Mouse (Mus musculus): ENCODE results near the gene Srsf2. TPM values are rescaled to one million over a fixed set of nuclear protein-coding genes. Genes with fewer than 3 reads are reported as not detected.

Gene Srsf2
- total RNA-seq, 2 experiments from 2014 or later, result 150 to 158 TPM

DNA sequence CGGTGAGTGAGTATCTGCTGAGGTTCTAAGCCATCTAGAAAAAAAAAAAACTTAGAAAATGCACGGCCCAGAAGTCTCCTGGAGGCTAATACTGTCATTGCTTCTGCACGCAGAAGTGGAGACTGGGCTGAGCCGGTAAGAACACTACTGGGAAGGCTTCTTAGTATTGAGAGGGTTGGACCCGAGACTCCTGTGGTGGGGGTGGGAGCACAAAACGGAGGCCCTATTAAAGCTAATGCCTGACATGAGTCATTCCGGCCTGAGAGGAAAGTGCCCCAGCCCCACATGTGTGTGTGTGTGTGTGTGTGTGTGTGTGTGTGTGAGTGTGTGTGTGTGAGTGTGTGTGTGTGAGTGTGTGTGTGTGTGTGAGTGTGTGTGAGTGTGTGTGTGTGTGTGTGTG lies 45.8 kb downstream of the Srsf2 start:
- intact Hi-C loops (cut with DNase I), result loop anchor here (10.0 kb wide), 1 partner anchor 302 kb away; no protein-coding TSS in a partner anchor
- no peak for DNase-seq (ENCODE audit: extremely low spot score in 1 of 2, low spot score in 2 of 2)
- H3K4me3 ChIP-seq, result no peak overlapping the region
- no peak overlapping the region for H3K27ac ChIP-seq
- TF ChIP-seq CTCF (IDR thresholded peaks at IDR 0.05), result no peak

DNA sequence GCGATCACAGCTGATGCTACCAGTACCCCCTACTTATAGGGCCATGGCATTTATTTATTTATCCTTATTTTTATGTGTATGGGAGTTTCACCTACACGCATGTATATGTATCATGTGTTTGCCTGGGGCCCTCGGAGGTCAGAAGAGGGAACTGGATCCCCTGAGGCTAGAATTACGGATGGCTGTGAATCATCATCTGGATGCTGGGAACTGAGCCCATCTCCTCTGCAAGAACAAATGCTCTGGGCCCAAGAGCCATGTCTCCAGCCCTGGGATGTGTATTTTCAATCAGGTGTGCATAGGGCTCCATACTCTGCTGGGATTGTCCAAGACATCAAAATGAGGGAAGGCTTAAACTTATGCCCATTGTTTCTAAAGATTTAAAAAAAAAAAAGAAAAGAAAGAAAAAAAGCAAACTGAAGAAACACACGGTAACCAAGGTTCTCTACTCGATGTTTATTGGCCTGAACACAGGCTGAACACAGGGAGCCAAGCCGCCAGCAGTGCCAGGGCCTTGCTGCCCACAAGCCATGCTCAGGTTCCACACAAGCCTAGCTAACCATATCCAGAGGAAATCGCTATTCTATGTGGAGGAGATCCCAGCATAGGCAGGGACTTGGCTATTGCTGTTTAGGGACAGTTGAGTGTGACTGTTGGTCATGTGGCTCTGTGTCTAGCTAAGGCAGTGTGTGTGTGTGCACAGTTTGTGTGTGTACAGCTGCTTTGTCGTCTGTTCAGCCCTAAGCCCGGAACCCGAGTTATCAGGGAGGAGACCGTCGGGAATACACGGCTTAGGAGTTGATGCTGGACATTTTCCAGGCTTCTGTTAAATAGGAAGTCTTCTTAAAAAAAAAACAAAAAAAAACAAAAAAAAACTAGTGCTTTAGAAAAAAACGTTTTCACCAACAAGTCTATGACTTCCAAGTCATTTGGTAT lies 46.5 kb downstream of the Srsf2 start:
- no peak for TF ChIP-seq CTCF (IDR thresholded peaks at IDR 0.05)
- no peak for DNase-seq (ENCODE audit: extremely low spot score in 1 of 2, low spot score in 2 of 2)
- H3K4me3 ChIP-seq, result no peak overlapping the region
- H3K27ac ChIP-seq, result no peak overlapping the region
- intact Hi-C loops (cut with DNase I), result loop anchor here (10.0 kb wide), 1 partner anchor 302 kb away; no protein-coding TSS in a partner anchor

DNA sequence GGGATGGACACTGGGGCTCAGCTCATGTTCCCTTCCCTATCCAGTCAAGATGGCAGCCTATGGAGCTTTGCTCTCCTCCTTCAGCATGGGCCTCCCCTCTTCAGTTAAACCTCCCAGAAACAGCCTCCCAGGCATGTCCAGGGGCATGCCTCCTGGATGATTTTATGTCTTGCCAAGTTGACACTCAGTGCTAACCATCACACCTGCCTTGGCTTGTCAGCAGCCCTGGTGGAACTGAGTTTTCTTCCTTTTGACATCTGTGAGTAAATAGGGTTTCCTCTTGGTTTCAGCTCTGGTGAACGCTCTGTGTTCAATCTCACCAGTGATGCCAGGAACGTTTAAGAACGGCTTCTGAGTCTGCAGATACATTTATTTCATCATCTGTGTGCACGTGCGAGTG lies 50.2 kb downstream of the Srsf2 start:
- Histone ChIP-seq H3K27ac (no peak overlapping the region), H3K4me3 (no peak overlapping the region)
- no peak for TF ChIP-seq CTCF (IDR thresholded peaks at IDR 0.05)
- intact Hi-C loops (cut with DNase I), result loop anchor here (10.0 kb wide), 1 partner anchor 298 kb away; no protein-coding TSS in a partner anchor
- DNase-seq (ENCODE audit: extremely low spot score in 1 of 2, low spot score in 2 of 2), result no peak

DNA sequence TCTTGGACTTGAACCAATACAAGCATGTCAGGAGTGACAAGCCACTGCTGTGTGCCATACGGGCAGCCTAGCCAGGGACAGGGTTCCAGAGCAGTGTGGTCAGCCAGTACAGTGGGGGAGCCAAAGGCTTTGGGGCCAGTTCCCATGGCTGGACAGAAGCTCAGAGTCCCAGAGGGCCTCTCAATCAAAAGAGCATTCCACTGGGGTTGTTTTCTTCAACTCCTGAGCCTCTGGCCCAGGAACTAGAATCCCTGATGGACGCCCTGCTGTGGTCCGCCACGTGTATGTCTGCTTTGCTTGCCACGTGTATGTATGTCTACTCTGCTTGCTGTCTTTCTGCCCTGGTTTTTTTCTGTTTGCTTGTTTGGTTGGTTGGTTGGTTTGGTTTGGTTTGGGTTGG lies 51.8 kb downstream of the Srsf2 start:
- intact Hi-C loops (cut with DNase I), result loop anchor here (10.0 kb wide), 1 partner anchor 296 kb away; no protein-coding TSS in a partner anchor
- Histone ChIP-seq H3K4me3 (no peak overlapping the region), H3K27ac (no peak overlapping the region)
- no peak for TF ChIP-seq CTCF (IDR thresholded peaks at IDR 0.05)
- no peak for DNase-seq (ENCODE audit: extremely low spot score in 1 of 2, low spot score in 2 of 2)

Other genes with a start within 250 kb of the Srsf2 start
- 1 to 10 TPM; 1.9 to 2.0 TPM for gene Rhbdf2, start 226.1 kb downstream of the Srsf2 start, total RNA-seq (2021)
- gene Prcd, start 199.6 kb downstream of the Srsf2 start, total RNA-seq (2021), result 1 to 10 TPM; 5.4 to 5.8 TPM
- gene Cygb, start 198.8 kb downstream of the Srsf2 start, total RNA-seq (2021), result 10 to 100 TPM; 42.8 to 45.3 TPM
- not detected for gene St6galnac1, start 77.6 kb downstream of the Srsf2 start, total RNA-seq (2021)
- gene Mxra7, start 25.0 kb downstream of the Srsf2 start, total RNA-seq (2021), result 10 to 100 TPM; 15.3 to 22.5 TPM
- gene Mettl23, start 9.8 kb downstream of the Srsf2 start, total RNA-seq (2021), result 10 to 100 TPM; 23.9 to 26.3 TPM
- 10 to 100 TPM; 29.7 to 35.9 TPM for gene Jmjd6, start 9.6 kb downstream of the Srsf2 start, total RNA-seq (2021)
- 10 to 100 TPM; 39.3 to 41.8 TPM for gene Mfsd11, start 654 bp downstream of the Srsf2 start, total RNA-seq (2021)
- gene Mgat5b, start 65.8 kb upstream of the Srsf2 start, total RNA-seq (2021), result 10 to 100 TPM; 80.0 to 92.0 TPM